Mouse (Mus musculus): ENCODE measurements at regions not wholly inside any gene's neighbourhood (a gene's known extent, or its start where the extent isn't known, plus 50 kb on each side); places are given as distances from the start of the nearest gene placed in this dataset.

- no peak for TF ChIP-seq GATA1 (IDR thresholded peaks at IDR 0.05; ENCODE audit: borderline replicate concordance, low read length)
- no peak for TF ChIP-seq FLI1 (IDR thresholded peaks at IDR 0.05; ENCODE audit: low read length)
These were observed 227.1 kb downstream of the Sipa1l2 start for GRCm38 (mm10) chr8:125342521-125342920.

All from megakaryocyte, embryonic 14.5 days (primary cell).